Mouse (Mus musculus) hindbrain, embryonic 12.5 days (tissue): ENCODE measurements around the gene Bmpr2. TPM values are rescaled to one million over a fixed set of nuclear protein-coding genes. Genes with fewer than 3 reads are reported as not detected.

ENCODE experiments used
- ATAC-seq: fragments of 200-750 bp; cut with Nextera tagmentation; 2 replicates; pipeline ENCODE4 v1.8.0; 2017; ENCODE audit warnings: moderate TSS enrichment; ENCODE audit not compliant: low FRiP score
- H3K27ac ChIP-seq: fragments of 300-500 bp; sonication (generic); 2 replicates; pipeline ENCODE4 v1.5.1; 2016; ENCODE audit warnings: mild to moderate bottlenecking
- H3K27me3 ChIP-seq: fragments of 300-500 bp; sonication (generic); 2 replicates; pipeline ENCODE4 v1.6.1; 2016; ENCODE audit warnings: mild to moderate bottlenecking
- H3K36me3 ChIP-seq: fragments of 300-500 bp; sonication (generic); 2 replicates; pipeline ENCODE4 v1.6.1; 2016; ENCODE audit warnings: mild to moderate bottlenecking
- H3K4me1 ChIP-seq: fragments of 300-500 bp; sonication (generic); 2 replicates; pipeline ENCODE4 v1.6.1; 2016
- H3K4me2 ChIP-seq: fragments of 300-500 bp; sonication (generic); replicated peaks from 2 replicates; pipeline ENCODE4 v1.6.1; 2016; ENCODE audit warnings: mild to moderate bottlenecking
- H3K4me3 ChIP-seq: fragments of 300-500 bp; sonication (generic); 2 replicates; pipeline ENCODE4 v1.5.1; 2016; ENCODE audit warnings: mild to moderate bottlenecking
- H3K9ac ChIP-seq: fragments of 300-500 bp; sonication (generic); 2 replicates; pipeline ENCODE4 v1.6.1; 2016; ENCODE audit warnings: mild to moderate bottlenecking, moderate library complexity
- H3K9me3 ChIP-seq: fragments of 300-500 bp; sonication (generic); replicated peaks from 2 replicates; pipeline ENCODE4 v1.6.1; 2016; ENCODE audit warnings: mild to moderate bottlenecking
- WGBS: fragments of 180-500 bp; shearing (Covaris S2); methylation state at CpG from one replicate; pipeline ENCODE4 v1.1.7; 2016; 5-methylcytosine and 5-hydroxymethylcytosine counted together
- polyA plus RNA-seq: library from polyadenylated mRNA; unstranded; fragments of >200 nt; fragmentation: Nextera tagmentation; extraction: Ambion mirVana; gene quantifications from 2 replicates; pipeline ENCODE4 v1.2.1, GENCODE M21; 2016

Gene Bmpr2
- polyA plus RNA-seq, 1 experiment from 2014 or later: 13.7 TPM

DNA sequence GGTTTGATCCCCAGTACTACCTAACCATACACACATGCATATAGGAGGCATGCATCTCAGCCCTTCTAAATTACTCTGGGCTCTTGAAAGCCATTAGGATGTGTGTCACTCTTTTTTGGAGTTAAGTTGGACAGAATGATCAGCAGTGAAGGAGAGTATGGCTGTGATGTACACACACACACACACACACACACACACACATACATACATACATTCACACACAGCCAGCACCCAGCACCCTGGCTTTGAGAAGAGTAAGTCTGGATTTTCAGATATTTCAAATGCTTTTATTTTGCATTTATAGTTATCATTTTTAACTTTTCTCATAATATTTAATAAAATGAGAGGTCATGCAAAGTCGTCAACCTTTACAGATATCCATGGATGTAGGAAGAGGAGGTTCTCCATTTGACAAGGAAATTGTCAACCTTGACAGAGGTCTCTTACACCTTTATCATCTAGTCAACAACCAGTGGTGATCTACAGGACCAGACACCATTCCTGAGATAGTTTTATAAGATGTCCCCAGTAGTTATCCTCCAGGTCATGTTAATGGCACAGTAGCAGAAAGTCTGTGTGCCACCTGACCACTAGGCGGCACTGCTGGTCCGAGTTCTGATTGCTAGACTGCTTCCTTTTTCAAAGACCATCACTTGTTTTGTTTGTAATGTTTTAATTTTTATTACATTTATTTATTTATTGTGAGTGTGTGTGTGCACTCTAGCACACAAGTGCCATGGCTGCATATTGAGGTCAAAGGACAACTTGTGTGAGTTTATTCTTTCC lies 120.3 kb downstream of the Bmpr2 start:
- ATAC-seq: no peak
- H3K27me3 ChIP-seq: no peaks in the 10 kb centered on the region
- H3K4me2 ChIP-seq: no peak overlapping the region
- H3K27ac ChIP-seq: no peak overlapping the region
- no peaks in the 10 kb centered on the region for H3K9me3 ChIP-seq
- H3K9ac ChIP-seq: no peak overlapping the region
- WGBS: 34% methylated on average over 3 of the region's 3 CpGs
- peaks cover 9% of the 10 kb centered on the region for H3K4me1 ChIP-seq
- no peak overlapping the region for H3K4me3 ChIP-seq
- H3K36me3 ChIP-seq: peaks cover 9% of the 10 kb centered on the region

GRCm38 (mm10) chr1:59886899-59887298 lies 123.7 kb downstream of the Bmpr2 start:
- no peak overlapping the region for H3K9ac ChIP-seq
- no peaks in the 10 kb centered on the region for H3K27me3 ChIP-seq
- WGBS: 65% methylated on average over 4 of the region's 4 CpGs
- H3K4me1 ChIP-seq: peaks cover 9% of the 10 kb centered on the region
- no peak overlapping the region for H3K4me3 ChIP-seq
- no peaks in the 10 kb centered on the region for H3K36me3 ChIP-seq
- no peak for ATAC-seq
- no peak overlapping the region for H3K27ac ChIP-seq
- no peak overlapping the region for H3K4me2 ChIP-seq
- no peaks in the 10 kb centered on the region for H3K9me3 ChIP-seq

- H3K36me3 ChIP-seq: no peaks in the 10 kb centered on the region
- H3K4me2 ChIP-seq: no peak overlapping the region
- H3K4me3 ChIP-seq: no peak overlapping the region
- H3K27me3 ChIP-seq: no peaks in the 10 kb centered on the region
- no peak overlapping the region for H3K9ac ChIP-seq
- H3K4me1 ChIP-seq: peaks cover 9% of the 10 kb centered on the region
- ATAC-seq: no peak
- no peaks in the 10 kb centered on the region for H3K9me3 ChIP-seq
- no peak overlapping the region for H3K27ac ChIP-seq
Measured at GRCm38 (mm10) chr1:59888018-59888417, 124.8 kb downstream of the Bmpr2 start.

DNA sequence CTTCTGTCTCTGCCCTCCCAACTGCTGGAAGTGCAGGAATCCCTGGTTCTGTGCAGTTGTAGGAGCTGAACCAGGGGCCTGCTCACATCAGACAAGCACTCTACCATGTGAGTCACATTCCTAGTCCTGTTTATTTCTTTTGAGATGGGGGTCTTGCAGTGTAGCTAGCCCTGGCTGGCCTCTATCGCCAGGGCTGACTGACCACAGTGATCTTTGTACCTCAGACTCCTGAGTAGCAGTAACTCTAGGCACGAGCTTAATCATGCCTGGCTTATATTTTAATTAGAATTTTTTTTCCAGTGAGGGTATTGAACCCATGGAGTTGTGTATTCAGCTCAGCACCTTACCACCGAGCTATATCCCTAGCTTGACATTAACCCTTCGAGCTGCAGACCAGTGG lies 128.0 kb downstream of the Bmpr2 start:
- no peaks in the 10 kb centered on the region for H3K36me3 ChIP-seq
- peaks cover 9% of the 10 kb centered on the region for H3K4me1 ChIP-seq
- ATAC-seq: no peak
- H3K9me3 ChIP-seq: no peaks in the 10 kb centered on the region
- H3K4me2 ChIP-seq: no peak overlapping the region
- no peak overlapping the region for H3K27ac ChIP-seq
- H3K27me3 ChIP-seq: no peaks in the 10 kb centered on the region
- H3K9ac ChIP-seq: no peak overlapping the region
- 82% methylated on average over 4 of the region's 4 CpGs for WGBS
- no peak overlapping the region for H3K4me3 ChIP-seq

DNA sequence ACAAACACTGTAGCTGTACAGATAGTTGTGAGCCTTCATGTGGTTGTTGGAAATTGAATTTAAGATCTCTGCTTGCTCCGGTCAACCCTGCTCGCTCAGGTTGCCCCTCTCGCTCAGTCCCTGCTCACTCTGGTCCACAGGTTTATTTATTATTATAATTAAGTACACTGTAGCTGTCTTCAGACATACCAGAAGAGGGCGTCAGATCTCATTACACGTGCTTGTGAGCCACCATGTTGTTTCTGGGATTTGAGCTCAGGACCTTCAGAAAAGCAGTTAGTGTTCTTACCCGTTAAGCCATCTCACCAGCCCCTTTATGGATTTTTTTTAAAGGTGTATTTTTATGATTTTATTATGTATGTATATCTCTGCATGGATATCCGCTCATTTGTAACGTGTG lies 129.6 kb downstream of the Bmpr2 start:
- no peak overlapping the region for H3K9ac ChIP-seq
- ATAC-seq: no peak
- H3K36me3 ChIP-seq: no peaks in the 10 kb centered on the region
- H3K27me3 ChIP-seq: no peaks in the 10 kb centered on the region
- no peak overlapping the region for H3K4me2 ChIP-seq
- 88% methylated on average over 8 of the region's 8 CpGs for WGBS
- H3K4me3 ChIP-seq: no peak overlapping the region
- no peaks in the 10 kb centered on the region for H3K4me1 ChIP-seq
- H3K27ac ChIP-seq: no peak overlapping the region
- no peaks in the 10 kb centered on the region for H3K9me3 ChIP-seq

DNA sequence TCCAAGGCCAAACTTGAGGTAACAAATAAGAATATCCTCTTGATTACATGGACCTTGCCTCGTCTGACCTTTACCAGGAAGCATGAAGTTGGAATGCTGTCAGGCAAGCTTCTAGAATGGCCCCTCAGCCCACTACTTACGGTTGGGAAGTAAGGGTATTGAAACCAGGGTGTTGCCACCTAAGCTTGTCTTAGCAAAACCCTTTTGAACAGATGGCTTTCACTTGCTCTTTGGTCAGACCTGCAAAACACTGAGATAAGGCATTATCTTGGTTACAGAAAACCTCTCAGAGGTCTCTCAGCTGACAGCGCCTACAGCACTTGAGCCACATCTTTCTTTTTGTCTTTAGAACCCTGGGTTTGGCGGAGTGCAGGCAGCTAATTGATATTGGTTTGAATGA lies 130.8 kb downstream of the Bmpr2 start:
- Histone ChIP-seq H3K9ac (no peak overlapping the region), H3K27me3 (no peaks in the 10 kb centered on the region), H3K27ac (no peak overlapping the region), H3K4me3 (no peak overlapping the region), H3K4me1 (no peaks in the 10 kb centered on the region), H3K36me3 (no peaks in the 10 kb centered on the region), H3K4me2 (no peak overlapping the region), H3K9me3 (no peaks in the 10 kb centered on the region)
- 89% methylated on average over 4 of the region's 4 CpGs for WGBS
- no peak for ATAC-seq

- Histone ChIP-seq H3K4me2 (no peak overlapping the region), H3K36me3 (no peaks in the 10 kb centered on the region), H3K4me3 (no peak overlapping the region), H3K27me3 (no peaks in the 10 kb centered on the region), H3K9me3 (no peaks in the 10 kb centered on the region), H3K27ac (no peak overlapping the region), H3K9ac (no peak overlapping the region), H3K4me1 (no peaks in the 10 kb centered on the region)
- 46% methylated on average over 4 of the region's 4 CpGs for WGBS
- ATAC-seq: no peak
Measured at GRCm38 (mm10) chr1:59895456-59895855, 132.3 kb downstream of the Bmpr2 start.

DNA sequence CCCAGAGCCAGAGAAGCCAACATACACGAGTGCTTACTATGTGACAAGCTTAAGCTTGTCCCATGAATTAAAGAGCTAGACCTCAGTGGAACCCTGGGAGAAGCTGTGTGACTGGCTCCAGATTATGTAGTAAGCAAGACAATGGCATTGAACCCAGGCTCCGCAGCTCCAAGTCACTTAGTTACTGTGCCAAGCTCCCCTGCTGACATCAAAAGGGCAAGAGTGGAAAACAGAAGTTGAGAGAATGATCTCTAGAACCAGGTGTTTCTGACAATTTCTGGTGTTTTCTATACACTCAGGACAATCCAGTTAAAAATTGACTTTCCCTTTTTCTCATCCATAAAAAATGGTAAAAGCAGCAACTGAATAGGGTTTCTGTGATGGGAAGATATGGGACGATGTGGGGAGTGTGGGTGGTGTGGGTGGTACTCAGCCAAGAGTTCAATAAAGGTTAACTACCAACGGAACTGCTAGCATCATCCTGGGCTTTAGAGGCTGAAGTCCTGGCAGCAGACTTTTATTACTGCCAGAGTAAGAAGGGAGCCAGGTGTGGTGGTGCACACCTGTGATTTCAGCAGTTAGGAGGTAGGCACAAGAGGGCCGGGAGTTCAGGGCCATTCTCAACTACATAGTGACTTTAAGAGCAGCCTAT lies 134.1 kb downstream of the Bmpr2 start:
- no peaks in the 10 kb centered on the region for H3K4me1 ChIP-seq
- no peak overlapping the region for H3K27ac ChIP-seq
- WGBS: 63% methylated on average over 5 of the region's 5 CpGs

GRCm38 (mm10) chr1:59899679-59900078 lies 136.5 kb downstream of the Bmpr2 start:
- 89% methylated on average over 2 of the region's 2 CpGs for WGBS
- H3K4me3 ChIP-seq: no peak overlapping the region
- no peak for ATAC-seq

More for the DNA sequence above, 134.1 kb downstream of the Bmpr2 start:
- Histone ChIP-seq H3K27me3 (no peaks in the 10 kb centered on the region), H3K9ac (no peak overlapping the region), H3K36me3 (no peaks in the 10 kb centered on the region), H3K9me3 (no peaks in the 10 kb centered on the region), H3K4me3 (no peak overlapping the region), H3K4me2 (no peak overlapping the region)
- no peak for ATAC-seq

GRCm38 (mm10) chr1:59901082-59901876 lies 138.1 kb downstream of the Bmpr2 start:
- H3K9me3 ChIP-seq: no peaks in the 10 kb centered on the region
- H3K36me3 ChIP-seq: no peaks in the 10 kb centered on the region
- no peak overlapping the region for H3K4me3 ChIP-seq
- no peak overlapping the region for H3K27ac ChIP-seq
- no peak overlapping the region for H3K9ac ChIP-seq
- H3K4me2 ChIP-seq: no peak overlapping the region
- no peaks in the 10 kb centered on the region for H3K27me3 ChIP-seq
- WGBS: 90% methylated on average over 5 of the region's 5 CpGs
- no peaks in the 10 kb centered on the region for H3K4me1 ChIP-seq
- no peak for ATAC-seq

More at GRCm38 (mm10) chr1:59899679-59900078, 136.5 kb downstream of the Bmpr2 start:
- no peak overlapping the region for H3K4me2 ChIP-seq
- H3K36me3 ChIP-seq: no peaks in the 10 kb centered on the region
- H3K27me3 ChIP-seq: no peaks in the 10 kb centered on the region
- H3K27ac ChIP-seq: no peak overlapping the region
- no peaks in the 10 kb centered on the region for H3K4me1 ChIP-seq
- no peak overlapping the region for H3K9ac ChIP-seq
- no peaks in the 10 kb centered on the region for H3K9me3 ChIP-seq

- no peaks in the 10 kb centered on the region for H3K27me3 ChIP-seq
- no peak overlapping the region for H3K9ac ChIP-seq
- H3K27ac ChIP-seq: no peak overlapping the region
- H3K36me3 ChIP-seq: no peaks in the 10 kb centered on the region
- no peak for ATAC-seq
- H3K4me3 ChIP-seq: no peak overlapping the region
- 32% methylated on average over 3 of the region's 3 CpGs for WGBS
- no peaks in the 10 kb centered on the region for H3K9me3 ChIP-seq
- H3K4me1 ChIP-seq: no peaks in the 10 kb centered on the region
- no peak overlapping the region for H3K4me2 ChIP-seq
Measured at GRCm38 (mm10) chr1:59902634-59903033, 139.4 kb downstream of the Bmpr2 start.

- Histone ChIP-seq H3K4me1 (no peaks in the 10 kb centered on the region), H3K9me3 (no peaks in the 10 kb centered on the region), H3K27ac (no peak overlapping the region), H3K36me3 (no peaks in the 10 kb centered on the region), H3K27me3 (no peaks in the 10 kb centered on the region), H3K4me2 (no peak overlapping the region), H3K9ac (no peak overlapping the region), H3K4me3 (no peak overlapping the region)
- 94% methylated on average over 6 of the region's 6 CpGs for WGBS
- ATAC-seq: no peak
Measured at GRCm38 (mm10) chr1:59904630-59905295, 141.6 kb downstream of the Bmpr2 start.
